Mouse (Mus musculus) retina, adult 2 months (tissue): ENCODE measurements around the gene Kat2b.
"Not testable (repeated sequence)": the region's sequence is repeated elsewhere in the genome, so short reads cannot be mapped to it uniquely, and the experiment has no call there.

Experiments used
- DNase-seq: peaks from one replicate; pipeline ENCODE4 v3.0.0-alpha.2; 2012; ENCODE audit warnings: low read depth, low spot score

The Kat2b gene

DNA sequence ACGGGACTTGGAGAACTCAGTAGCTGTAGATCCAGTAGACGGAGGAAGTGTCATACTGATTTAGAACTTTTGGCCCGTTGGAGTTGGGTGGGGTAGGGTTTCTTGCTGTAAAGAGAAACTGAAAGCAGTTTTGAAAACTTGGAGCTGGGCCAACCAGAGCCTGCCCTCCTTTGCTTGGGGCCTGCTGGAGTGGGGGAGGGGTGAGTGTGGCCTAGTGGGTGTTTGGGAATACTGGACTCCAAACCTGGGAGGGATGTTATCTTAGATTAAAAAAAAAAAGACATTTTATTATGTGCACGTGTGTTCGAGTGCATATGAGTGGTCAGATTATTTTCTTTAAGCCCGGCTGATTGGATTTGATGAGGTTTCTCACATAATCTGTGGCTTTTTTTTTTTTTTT is 3.2 kb downstream of the Kat2b start:
- DNase-seq: no peak

DNA sequence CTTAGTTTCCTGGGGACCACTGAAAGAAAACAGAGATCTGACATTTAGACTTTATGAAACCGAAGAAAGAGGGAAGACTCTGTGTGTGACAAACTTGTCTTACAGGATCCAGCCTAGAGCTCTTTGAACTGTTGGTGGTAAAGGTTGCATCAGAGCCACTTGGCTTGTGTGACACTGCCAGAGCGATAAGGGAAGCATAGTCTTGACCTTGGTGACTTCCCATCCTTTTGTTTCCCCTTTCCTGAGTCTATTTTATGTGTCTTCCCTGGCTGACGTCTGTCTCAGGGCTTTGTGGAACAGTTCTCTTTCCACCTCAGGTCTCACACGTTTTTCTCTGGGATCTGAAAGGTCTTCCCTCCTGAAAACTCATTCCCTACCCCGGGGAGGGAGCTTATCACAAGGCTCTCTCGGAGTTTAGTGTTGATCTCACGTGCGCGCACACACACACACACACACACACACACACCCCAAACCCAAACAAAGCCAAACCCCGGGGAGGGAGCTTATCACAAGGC is 3.8 kb downstream of the Kat2b start:
- DNase-seq: no peak

- not testable (repeated sequence) for DNase-seq
Measured at GRCm38 (mm10) chr17:53570932-53571331, 4.3 kb downstream of the Kat2b start.

GRCm38 (mm10) chr17:53573019-53573556 is 6.4 kb downstream of the Kat2b start:
- no peak for DNase-seq

DNA sequence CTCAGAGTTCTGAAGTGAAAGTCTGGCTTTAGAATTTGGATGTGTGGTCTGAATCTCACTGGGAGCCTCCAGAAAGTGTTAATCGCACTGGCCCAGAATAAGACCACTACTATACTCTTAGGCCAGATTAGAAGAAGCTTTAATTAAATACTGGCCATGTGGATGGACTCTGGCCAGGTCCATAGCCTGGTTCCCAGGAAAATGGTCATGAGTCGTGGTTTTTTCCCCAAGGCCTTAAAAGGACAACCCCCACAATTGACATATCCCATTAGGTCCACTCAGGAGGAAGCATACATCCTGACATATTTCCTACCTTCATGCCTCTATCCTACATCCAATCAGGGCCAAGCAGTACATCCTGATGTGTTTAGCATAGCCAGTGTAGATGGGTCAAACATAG is 10.5 kb downstream of the Kat2b start:
- DNase-seq: no peak

DNA sequence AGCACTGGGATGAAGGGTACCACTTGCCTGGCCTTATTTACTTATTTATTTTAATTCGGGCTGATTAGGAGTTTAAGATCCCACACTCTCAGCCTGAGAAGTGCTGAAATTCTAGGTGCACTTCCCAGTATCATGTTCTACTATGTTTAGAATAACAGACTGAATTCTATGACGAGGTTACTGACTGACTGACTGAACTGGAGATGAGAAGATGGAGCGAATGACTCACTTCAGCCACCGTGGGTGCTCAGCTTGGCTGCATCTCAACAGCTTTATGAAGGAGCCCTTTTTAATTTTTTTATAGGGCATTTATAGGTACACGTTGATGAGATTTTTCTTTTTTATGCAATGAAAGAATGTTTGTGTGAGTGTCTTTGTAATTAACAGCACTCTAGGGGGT is 11.1 kb downstream of the Kat2b start:
- no peak for DNase-seq

GRCm38 (mm10) chr17:53578249-53578648 is 11.6 kb downstream of the Kat2b start:
- no peak for DNase-seq

- no peak for DNase-seq
Measured at GRCm38 (mm10) chr17:53578776-53579175, 12.1 kb downstream of the Kat2b start.

DNA sequence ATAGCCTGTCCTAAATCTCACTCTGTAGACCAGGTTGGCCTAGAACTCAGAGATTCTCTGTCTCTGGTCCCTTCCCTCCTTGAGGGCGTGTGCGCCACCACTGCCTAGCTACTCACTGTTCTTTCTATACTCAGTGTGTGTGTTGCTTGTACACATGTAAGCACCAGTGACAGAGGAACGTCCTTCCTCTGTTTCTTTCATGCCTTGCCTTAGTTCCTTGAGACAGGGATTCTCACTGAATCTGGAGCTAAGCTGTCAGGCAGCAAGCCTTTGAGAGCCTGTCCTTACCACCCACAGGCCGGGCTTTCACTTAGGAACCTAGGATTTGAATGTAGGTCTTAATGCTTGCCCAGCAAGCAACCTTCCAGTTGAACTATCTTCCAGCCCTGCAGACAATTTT is 13.0 kb downstream of the Kat2b start:
- no peak for DNase-seq

DNA sequence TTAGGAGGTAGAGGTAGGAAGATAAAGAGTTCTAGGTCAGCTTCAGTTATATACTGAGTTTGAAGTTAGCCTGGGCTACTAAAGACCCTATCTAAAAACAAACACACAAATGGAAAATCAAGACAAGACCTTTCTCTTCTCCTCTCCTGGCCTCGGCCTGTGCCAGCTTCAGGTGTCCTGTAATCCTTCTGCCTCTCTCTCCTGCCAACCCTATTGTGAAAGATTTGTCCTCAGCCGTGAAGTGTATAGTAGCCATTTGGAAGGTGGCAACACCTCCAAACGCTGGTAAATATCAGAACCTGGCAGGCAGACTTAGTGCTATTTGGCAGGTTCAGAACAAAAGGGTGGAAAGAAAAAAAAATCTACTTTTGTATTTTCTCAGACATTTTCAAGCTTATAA is 13.6 kb downstream of the Kat2b start:
- DNase-seq: no peak

GRCm38 (mm10) chr17:53582026-53582585 is 15.4 kb downstream of the Kat2b start:
- no peak for DNase-seq

DNA sequence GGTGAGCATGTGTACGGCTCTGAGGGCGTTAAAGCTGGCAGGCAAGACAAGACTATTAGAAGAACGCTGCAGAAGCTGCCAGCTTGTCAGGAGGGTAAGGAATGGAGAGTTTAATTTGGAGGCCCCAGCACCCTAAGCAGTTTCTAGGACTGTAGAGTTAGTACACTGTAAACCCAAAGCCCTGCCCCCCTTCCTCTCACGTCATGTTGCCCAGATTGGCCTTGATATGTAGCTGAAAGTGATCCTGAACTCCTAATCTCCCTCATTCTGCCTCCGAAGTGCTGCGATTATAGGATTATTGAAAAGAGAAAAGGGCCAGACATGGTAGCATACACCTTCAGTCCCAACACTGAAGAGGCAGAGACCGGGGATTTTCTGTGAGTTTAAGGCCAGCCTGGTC is 16.1 kb downstream of the Kat2b start:
- no peak for DNase-seq

GRCm38 (mm10) chr17:53583846-53584579 is 17.4 kb downstream of the Kat2b start:
- no peak for DNase-seq

GRCm38 (mm10) chr17:53587074-53587851 is 20.6 kb downstream of the Kat2b start:
- DNase-seq: no peak

DNA sequence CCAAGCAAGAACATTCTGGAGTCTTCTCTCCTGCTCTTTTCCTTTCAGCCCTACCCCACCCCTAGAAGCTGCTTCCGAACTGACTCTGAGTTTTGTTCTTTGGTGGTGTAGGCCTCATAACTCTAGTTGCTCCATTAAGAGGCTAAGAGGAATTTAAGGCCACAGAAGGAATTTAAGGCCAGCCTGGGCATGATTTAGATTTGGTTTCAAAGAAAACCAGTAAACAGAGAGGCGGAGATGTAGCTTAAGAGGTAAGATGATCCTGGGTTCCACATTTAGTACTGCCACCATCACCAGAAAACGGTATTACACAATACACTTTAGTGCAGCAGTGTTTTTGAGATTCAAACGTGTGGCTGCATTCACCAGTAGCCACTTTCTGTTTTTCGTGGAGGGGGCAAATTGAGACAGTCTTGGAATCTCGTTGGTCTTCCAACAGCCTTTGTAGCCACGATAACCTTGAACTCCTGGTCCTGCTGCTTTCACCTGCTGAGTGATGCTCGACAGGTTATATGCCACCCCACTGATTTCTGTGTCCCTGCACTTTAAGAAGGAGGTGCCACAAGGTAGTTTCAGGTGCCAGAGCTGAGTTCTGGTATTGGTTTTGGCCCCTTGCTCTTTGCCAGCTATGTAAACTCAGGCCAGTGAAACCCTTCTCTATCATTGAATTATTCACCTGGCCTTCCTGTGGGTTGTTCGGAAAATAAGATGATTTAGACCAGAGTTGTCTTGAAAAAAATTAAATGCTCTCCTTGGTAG is 21.6 kb downstream of the Kat2b start:
- DNase-seq: no peak

- no peak for DNase-seq
Measured at GRCm38 (mm10) chr17:53590110-53590509, 23.4 kb downstream of the Kat2b start.

DNA sequence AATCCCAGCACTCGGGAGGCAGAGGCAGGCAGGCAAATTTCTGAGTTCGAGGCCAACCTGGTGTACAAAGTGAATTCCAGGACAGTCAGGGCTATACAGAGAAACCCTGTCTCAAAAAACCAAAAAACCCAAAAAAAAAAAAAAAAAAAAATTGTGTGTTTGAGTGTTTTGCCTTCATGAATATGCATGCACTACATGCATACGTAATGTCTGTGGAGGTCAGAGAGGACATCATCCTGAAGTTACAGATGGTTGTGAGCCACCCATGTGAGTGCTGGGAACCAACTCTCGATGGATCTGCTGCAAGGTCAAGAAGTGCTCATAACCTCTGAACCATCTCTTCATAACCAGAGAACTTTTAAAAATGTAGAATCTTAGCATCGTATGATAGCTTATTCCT is 25.2 kb downstream of the Kat2b start:
- DNase-seq: no peak

DNA sequence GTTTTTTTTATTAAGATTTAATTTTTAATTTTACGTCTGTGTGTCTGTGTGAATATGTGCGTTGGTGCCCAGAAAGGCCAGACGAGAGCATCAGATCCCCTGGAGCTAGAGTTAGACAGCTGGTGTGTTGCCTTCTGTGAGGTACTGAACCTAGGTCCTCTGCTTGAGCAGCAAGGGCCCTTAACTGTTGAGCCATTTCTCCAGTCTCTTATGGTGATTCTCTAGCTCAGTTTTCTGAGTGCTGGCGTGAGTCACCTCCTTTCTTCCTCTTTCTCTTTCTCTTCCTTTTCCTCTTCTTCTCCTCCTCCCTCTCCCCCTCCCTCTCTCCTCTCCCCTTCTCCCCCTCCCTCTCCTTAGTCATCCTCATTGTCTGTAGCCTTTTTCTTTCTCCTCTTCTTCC is 27.9 kb downstream of the Kat2b start:
- no peak for DNase-seq

DNA sequence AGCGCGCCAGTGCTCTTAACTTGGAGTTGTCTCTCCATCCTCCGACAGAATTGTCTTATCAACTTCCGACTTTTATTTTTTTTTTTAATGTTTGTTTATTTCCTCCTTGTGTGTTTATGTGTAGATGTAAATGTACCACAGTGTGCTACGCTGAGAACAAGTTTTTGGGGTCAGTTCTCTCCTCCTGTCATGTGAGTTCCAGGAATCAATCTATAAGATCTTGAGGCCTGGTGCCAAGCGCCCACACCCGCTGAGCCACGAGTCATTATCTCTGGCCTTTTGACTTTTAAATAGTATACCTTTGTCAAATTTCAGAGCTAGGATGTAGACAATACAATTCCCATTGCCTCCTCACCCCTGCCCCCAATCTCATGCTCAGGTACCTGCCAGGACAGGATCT is 28.9 kb downstream of the Kat2b start:
- no peak for DNase-seq

DNA sequence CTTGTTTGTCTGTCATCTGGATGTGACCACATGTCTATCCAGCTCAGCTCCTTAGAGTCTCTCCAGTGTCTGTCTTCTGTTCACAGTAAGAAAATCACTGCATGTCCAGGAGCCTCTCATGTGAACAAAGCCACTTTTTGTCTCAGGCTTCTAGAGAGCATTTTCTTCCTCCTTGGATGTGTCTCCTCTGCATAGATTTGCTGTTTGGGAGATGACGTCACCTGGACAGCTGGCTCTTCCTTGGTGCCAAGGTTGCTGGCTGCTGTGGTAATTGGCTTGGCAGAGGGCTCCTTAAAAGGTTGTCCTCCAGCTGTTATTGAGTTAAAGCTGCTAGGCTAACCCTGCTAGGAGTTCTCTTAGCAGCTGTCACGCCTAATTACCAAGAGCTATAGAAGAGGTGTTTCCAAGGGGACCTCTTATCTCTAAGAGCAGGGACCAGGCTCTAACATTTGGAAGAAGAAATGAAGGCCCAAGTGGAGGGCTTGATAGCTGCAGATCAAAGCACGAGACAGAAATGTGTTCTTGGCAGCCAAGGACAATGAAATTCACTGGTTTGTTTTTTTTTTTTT is 29.7 kb downstream of the Kat2b start:
- no peak for DNase-seq
